ENCODE assay signal across 28 mouse cellular contexts in genomic region chr6:105066146-105066545, GRCm38 (mm10).
DNase-seq lines count a peak whose midpoint lies in the region; ATAC-seq and TF ChIP-seq lines count a peak whose summit lies in the region.
"Had no signal": no experiment of that assay in that cellular context is flagged by ENCODE, and none has a peak within 500 bp of the region (broad histone marks: within the 10 kb centered on the region; RNA-seq: fewer than 3 reads in every experiment).

No protein-coding gene starts in this region.

- H3K4me3 ChIP-seq in forebrain, embryonic 14.5 days (ENCODE audit: low read depth, low read length) = no peak overlapping the region
- H3K4me3 ChIP-seq in forebrain, embryonic 11.5 days (ENCODE audit: low read depth, low read length) = no peak overlapping the region
- H3K4me3 ChIP-seq in hindbrain, postnatal 0 days (ENCODE audit: low read length) = no peak overlapping the region
- H3K4me3 ChIP-seq in hindbrain, embryonic 11.5 days (ENCODE audit: low read depth, low read length) = no peak overlapping the region
- H3K4me3 ChIP-seq in neural tube, embryonic 15.5 days (replicated peaks) = no peak overlapping the region
- H3K4me3 ChIP-seq: embryonic facial prominence, embryonic 15.5 days; forebrain, embryonic 12.5 days; heart, adult 2 months; heart, embryonic 10.5 days; heart, embryonic 13.5 days; hindbrain, embryonic 12.5 days had no signal

- TF ChIP-seq CTCF in hindbrain, postnatal 0 days (IDR thresholded peaks at IDR 0.05; ENCODE audit: low read depth) = no peak
- no peak for TF ChIP-seq CTCF in brain, embryonic 14.5 days (IDR thresholded peaks at IDR 0.05; ENCODE audit: borderline replicate concordance, extremely low read depth, insufficient read depth, insufficient read length)

- H3K27ac ChIP-seq in forebrain, embryonic 14.5 days (ENCODE audit: low read depth, low read length) = no peak overlapping the region
- H3K27ac ChIP-seq in forebrain, embryonic 11.5 days (ENCODE audit: low read depth, low read length) = no peak overlapping the region
- H3K27ac ChIP-seq in hindbrain, postnatal 0 days = no peak overlapping the region
- H3K27ac ChIP-seq in hindbrain, embryonic 11.5 days (ENCODE audit: low read depth, low read length) = no peak overlapping the region
- H3K27ac ChIP-seq in neural tube, embryonic 15.5 days (replicated peaks) = no peak overlapping the region
- H3K27ac ChIP-seq: embryonic facial prominence, embryonic 15.5 days; forebrain, embryonic 12.5 days; heart, adult 2 months; heart, embryonic 10.5 days; heart, embryonic 13.5 days; hindbrain, embryonic 12.5 days had no signal

- H3K36me3 ChIP-seq in forebrain, embryonic 14.5 days (ENCODE audit: control insufficient read depth, insufficient read depth, low read length) = no peaks in the 10 kb centered on the region
- H3K36me3 ChIP-seq in forebrain, embryonic 11.5 days (ENCODE audit: control insufficient read depth, insufficient read depth, low read length) = no peaks in the 10 kb centered on the region
- no peaks in the 10 kb centered on the region for H3K36me3 ChIP-seq in hindbrain, postnatal 0 days (ENCODE audit: insufficient read depth, low read length)
- H3K36me3 ChIP-seq in hindbrain, embryonic 11.5 days (ENCODE audit: control insufficient read depth, insufficient read depth, low read length) = no peaks in the 10 kb centered on the region
- H3K36me3 ChIP-seq in neural tube, embryonic 15.5 days = no peaks in the 10 kb centered on the region
- H3K36me3 ChIP-seq: embryonic facial prominence, embryonic 15.5 days; forebrain, embryonic 12.5 days; G1E; heart, embryonic 10.5 days; heart, embryonic 13.5 days; hindbrain, embryonic 12.5 days had no signal

- no peaks in the 10 kb centered on the region for H3K27me3 ChIP-seq in forebrain, embryonic 14.5 days (replicated peaks; ENCODE audit: control insufficient read depth, insufficient read depth, low read length)
- H3K27me3 ChIP-seq in forebrain, embryonic 11.5 days (ENCODE audit: control insufficient read depth, insufficient read depth, low read length) = no peaks in the 10 kb centered on the region
- no peaks in the 10 kb centered on the region for H3K27me3 ChIP-seq in hindbrain, postnatal 0 days (ENCODE audit: insufficient read depth, low read length)
- no peaks in the 10 kb centered on the region for H3K27me3 ChIP-seq in hindbrain, embryonic 11.5 days (ENCODE audit: control insufficient read depth, insufficient read depth, low read length)
- no peaks in the 10 kb centered on the region for H3K27me3 ChIP-seq in neural tube, embryonic 15.5 days (replicated peaks)
- H3K27me3 ChIP-seq: CH12.LX; embryonic facial prominence, embryonic 15.5 days; forebrain, embryonic 12.5 days; heart, embryonic 13.5 days; hindbrain, embryonic 12.5 days; Patski had no signal

- DNase-seq in forebrain, embryonic 14.5 days (ENCODE audit: low spot score) = peak; percentile 4
- no peak for DNase-seq in forebrain, embryonic 11.5 days (ENCODE audit: low spot score)
- DNase-seq in hindbrain, postnatal 0 days (ENCODE audit: low spot score) = peak; percentile 18
- no peak for DNase-seq in hindbrain, embryonic 11.5 days (ENCODE audit: low spot score)
- DNase-seq in brain, embryonic 14.5 days (ENCODE audit: low read depth) = peak; percentile 45
- no peak for DNase-seq in gastrocnemius, postnatal 4 days (ENCODE audit: low spot score in 2 of 2)
- DNase-seq: adrenal gland, postnatal 10 days; adrenal gland, postnatal 36 days; B cell, adult 2 months; cerebellum, adult 11 months; cerebellum, adult 2 months; cerebellum, postnatal 10 days; cerebellum, postnatal 36 days; embryo, embryonic 11 days; gastrocnemius, postnatal 25 days; heart, adult 2 months; heart, postnatal 14 days; heart, postnatal 4 days had no signal

- no peak for TF ChIP-seq POLR2A in brain, embryonic 14.5 days (IDR thresholded peaks at IDR 0.05; ENCODE audit: borderline replicate concordance, extremely low read depth, insufficient read depth, insufficient read length, poor library complexity, severe bottlenecking)

- ATAC-seq in forebrain, embryonic 14.5 days = no peak
- no peak for ATAC-seq in forebrain, embryonic 11.5 days (replicated peaks; ENCODE audit: low FRiP score)
- no peak for ATAC-seq in hindbrain, postnatal 0 days
- no peak for ATAC-seq in hindbrain, embryonic 11.5 days (ENCODE audit: low FRiP score)
- peak; percentile 72; the same call in 1 of the 2 replicates for ATAC-seq in neural tube, embryonic 15.5 days (ENCODE audit: low FRiP score)
- ATAC-seq: intestine, postnatal 0 days; Patski had no signal

- H3K9me3 ChIP-seq in forebrain, embryonic 14.5 days (replicated peaks; ENCODE audit: control insufficient read depth, low read length) = no peaks in the 10 kb centered on the region
- H3K9me3 ChIP-seq in forebrain, embryonic 11.5 days (ENCODE audit: control insufficient read depth, low read length) = no peaks in the 10 kb centered on the region
- H3K9me3 ChIP-seq in hindbrain, postnatal 0 days (ENCODE audit: low read length) = no peaks in the 10 kb centered on the region
- no peaks in the 10 kb centered on the region for H3K9me3 ChIP-seq in hindbrain, embryonic 11.5 days (ENCODE audit: control insufficient read depth, low read length)
- no peaks in the 10 kb centered on the region for H3K9me3 ChIP-seq in neural tube, embryonic 15.5 days (replicated peaks)
- H3K9me3 ChIP-seq: embryonic facial prominence, embryonic 15.5 days; forebrain, embryonic 12.5 days; heart, embryonic 10.5 days; heart, embryonic 13.5 days; hindbrain, embryonic 12.5 days had no signal

- WGBS in forebrain, embryonic 14.5 days = 43% methylated on average over 2 of the region's 2 CpGs
- WGBS in forebrain, embryonic 11.5 days = 54% methylated on average over 2 of the region's 2 CpGs
- WGBS in hindbrain, postnatal 0 days = 52% methylated on average over 2 of the region's 2 CpGs
- 74% methylated on average over 2 of the region's 2 CpGs for WGBS in hindbrain, embryonic 11.5 days
- WGBS in neural tube, embryonic 15.5 days = 34% methylated on average over 2 of the region's 2 CpGs

- H3K4me2 ChIP-seq in forebrain, embryonic 14.5 days (ENCODE audit: low read length) = no peak overlapping the region
- H3K4me2 ChIP-seq in forebrain, embryonic 11.5 days (ENCODE audit: low read depth, low read length, severe bottlenecking) = no peak overlapping the region
- no peak overlapping the region for H3K4me2 ChIP-seq in hindbrain, postnatal 0 days (ENCODE audit: low read depth, low read length)
- H3K4me2 ChIP-seq in hindbrain, embryonic 11.5 days (replicated peaks; ENCODE audit: low read depth, low read length) = no peak overlapping the region
- H3K4me2 ChIP-seq in neural tube, embryonic 15.5 days = no peak overlapping the region
- H3K4me2 ChIP-seq: embryonic facial prominence, embryonic 15.5 days; forebrain, embryonic 12.5 days; heart, embryonic 13.5 days; hindbrain, embryonic 12.5 days had no signal

- H3K4me1 ChIP-seq in forebrain, embryonic 14.5 days (ENCODE audit: control insufficient read depth, insufficient read depth, low read length) = no peaks in the 10 kb centered on the region
- no peaks in the 10 kb centered on the region for H3K4me1 ChIP-seq in forebrain, embryonic 11.5 days (replicated peaks; ENCODE audit: control insufficient read depth, insufficient read depth, low read length)
- H3K4me1 ChIP-seq in hindbrain, postnatal 0 days (ENCODE audit: insufficient read depth, low read length) = no peaks in the 10 kb centered on the region
- H3K4me1 ChIP-seq in hindbrain, embryonic 11.5 days (replicated peaks; ENCODE audit: control insufficient read depth, insufficient read depth, low read length) = no peaks in the 10 kb centered on the region
- H3K4me1 ChIP-seq in neural tube, embryonic 15.5 days = peaks cover 2% of the 10 kb centered on the region; the same call in 1 of the 2 replicates
- H3K4me1 ChIP-seq: embryonic facial prominence, embryonic 15.5 days; forebrain, embryonic 12.5 days; heart, embryonic 10.5 days; heart, embryonic 13.5 days; hindbrain, embryonic 12.5 days had no signal

- H3K9ac ChIP-seq in forebrain, embryonic 14.5 days (ENCODE audit: low read length) = no peak overlapping the region
- H3K9ac ChIP-seq in forebrain, embryonic 11.5 days (ENCODE audit: low read length) = no peak overlapping the region
- no peak overlapping the region for H3K9ac ChIP-seq in hindbrain, postnatal 0 days (replicated peaks; ENCODE audit: low read length)
- H3K9ac ChIP-seq in hindbrain, embryonic 11.5 days (ENCODE audit: low read depth, low read length) = no peak overlapping the region
- H3K9ac ChIP-seq in neural tube, embryonic 15.5 days (replicated peaks) = no peak overlapping the region
- H3K9ac ChIP-seq: embryonic facial prominence, embryonic 15.5 days; forebrain, embryonic 12.5 days; heart, embryonic 13.5 days; hindbrain, embryonic 12.5 days had no signal

Comparison
In these comparisons a context has a peak if more than half of its experiments do, and no peak if none do; other contexts are left out.
1. DNase-seq: peak in forebrain, embryonic 14.5 days (single experiment), hindbrain, postnatal 0 days (single experiment) and brain, embryonic 14.5 days (single experiment); none in forebrain, embryonic 11.5 days (single experiment), hindbrain, embryonic 11.5 days (single experiment) and gastrocnemius, postnatal 4 days (0 of 2).